Mouse (Mus musculus): ENCODE measurements around the gene Lbp.

DNA sequence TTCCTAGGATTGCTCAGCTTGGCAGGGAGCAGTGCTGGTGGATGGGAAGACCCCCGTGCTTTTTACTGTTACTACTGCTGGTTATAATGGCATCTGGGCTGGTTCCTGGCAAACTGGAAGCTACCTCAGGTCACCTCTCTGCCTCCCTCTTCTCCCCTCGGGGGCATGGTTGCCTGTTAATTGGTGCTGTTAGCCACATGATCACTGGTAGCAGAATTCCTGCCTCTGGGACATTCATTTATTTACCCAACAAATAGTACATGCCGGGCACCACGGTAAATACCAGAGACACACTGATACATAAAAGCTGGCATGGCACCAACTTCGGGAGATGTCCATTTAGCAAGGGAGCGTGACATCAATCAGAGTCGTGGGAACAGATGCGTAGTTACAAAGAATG, 46.8 kb upstream of the Lbp start:
- TF ChIP-seq EP300 (IDR thresholded peaks at IDR 0.05; ENCODE audit: insufficient read depth, low read depth, low read length): no peak
- no peak for TF ChIP-seq POLR2A (IDR thresholded peaks at IDR 0.05; ENCODE audit: insufficient read depth, low read depth, low read length)
